Mouse (Mus musculus) thymus, adult 18-20 months (tissue): ENCODE measurements around the gene Wdr59.

ENCODE experiments used
- DNase-seq, 2 experiments: peaks; one replicate each; pipeline ENCODE4 v3.0.0; 2022; ENCODE audit warnings: mixed read lengths in 2 of 2

Gene Wdr59

GRCm38 (mm10) chr8:111491191-111491590 lies 30.7 kb downstream of the Wdr59 start:
- no peak for DNase-seq

- DNase-seq = no peak
These were observed 31.8 kb downstream of the Wdr59 start for GRCm38 (mm10) chr8:111490034-111490591.

- DNase-seq = no peak
These were observed 41.2 kb downstream of the Wdr59 start for GRCm38 (mm10) chr8:111480691-111481090.

GRCm38 (mm10) chr8:111477761-111478465 lies 44.0 kb downstream of the Wdr59 start:
- DNase-seq = no peak

- DNase-seq = no peak
These were observed 50.3 kb downstream of the Wdr59 start for GRCm38 (mm10) chr8:111471526-111472081.

GRCm38 (mm10) chr8:111469013-111469412 lies 52.9 kb downstream of the Wdr59 start:
- DNase-seq = no peak

- DNase-seq = peak in 1 of 2 experiments; percentile 9
These were observed 56.6 kb downstream of the Wdr59 start for GRCm38 (mm10) chr8:111465341-111465740.

GRCm38 (mm10) chr8:111464526-111464925 lies 57.4 kb downstream of the Wdr59 start:
- DNase-seq = no peak

- no peak for DNase-seq
These were observed 72.2 kb downstream of the Wdr59 start for GRCm38 (mm10) chr8:111449671-111450070.

- DNase-seq = no peak
These were observed 75.8 kb downstream of the Wdr59 start for GRCm38 (mm10) chr8:111445960-111446660.

- no peak for DNase-seq
These were observed 76.3 kb downstream of the Wdr59 start for GRCm38 (mm10) chr8:111445558-111445957.

- no peak for DNase-seq
These were observed 77.6 kb downstream of the Wdr59 start for GRCm38 (mm10) chr8:111444245-111444644.

- DNase-seq = peak in 1 of 2 experiments; percentile 18
These were observed 82.7 kb downstream of the Wdr59 start for GRCm38 (mm10) chr8:111439189-111439588.

- DNase-seq = no peak
These were observed 86.6 kb downstream of the Wdr59 start for GRCm38 (mm10) chr8:111435071-111435828.

- no peak for DNase-seq
These were observed 97.2 kb downstream of the Wdr59 start for GRCm38 (mm10) chr8:111424646-111425045.

- no peak for DNase-seq
These were observed 97.7 kb downstream of the Wdr59 start for GRCm38 (mm10) chr8:111424181-111424580.

GRCm38 (mm10) chr8:111422614-111423013 lies 99.3 kb downstream of the Wdr59 start:
- DNase-seq = no peak

- DNase-seq = no peak
These were observed 102.7 kb downstream of the Wdr59 start for GRCm38 (mm10) chr8:111419171-111419570.

- no peak for DNase-seq
These were observed 103.3 kb downstream of the Wdr59 start for GRCm38 (mm10) chr8:111418601-111419000.

- no peak for DNase-seq
These were observed 104.7 kb downstream of the Wdr59 start for GRCm38 (mm10) chr8:111417222-111417621.

- no peak for DNase-seq
These were observed 118.5 kb downstream of the Wdr59 start for GRCm38 (mm10) chr8:111403391-111403790.
